Mouse (Mus musculus): Measurements from ENCODE around the gene Metap2.

DNA sequence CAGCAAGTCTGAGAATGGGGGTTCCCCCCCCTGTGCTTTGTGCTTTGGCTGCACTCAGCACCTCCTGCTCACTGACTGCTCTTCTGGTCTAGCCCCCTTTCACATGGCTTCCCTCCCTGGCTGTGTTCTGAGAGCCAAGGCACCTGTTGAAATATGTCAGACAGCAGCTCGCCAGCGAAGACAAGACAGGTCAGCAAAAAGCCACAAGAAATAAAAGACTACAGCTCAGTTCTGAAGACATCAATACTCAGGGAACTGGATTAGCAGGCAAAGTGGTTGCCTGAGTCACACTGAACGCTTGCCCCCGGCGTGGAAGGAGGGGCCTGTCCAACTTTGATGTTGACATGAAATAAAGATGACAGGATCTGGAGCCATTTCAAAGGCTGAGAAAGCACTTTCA is 36.0 kb upstream of the Metap2 start:
- TF ChIP-seq CTCF (IDR thresholded peaks at IDR 0.05; ENCODE audit: extremely low read depth, insufficient read length, insufficient replicate concordance, low read depth, low read length) (no peak), POLR2A (IDR thresholded peaks at IDR 0.05; ENCODE audit: low read depth, low read length) (no peak)
